Mouse (Mus musculus): ENCODE measurements around the gene Fstl4. TPM values are rescaled to one million over a fixed set of nuclear protein-coding genes. Genes with fewer than 3 reads are reported as not detected.

Fstl4 gene
- polyA plus RNA-seq, 1 experiment, result 0.18 TPM

- 85% methylated on average over 7 of the region's 7 CpGs for WGBS
These were observed 17.2 kb upstream of the Fstl4 start for GRCm38 (mm10) chr11:52747206-52747605.

GRCm38 (mm10) chr11:52747766-52748456 is 16.5 kb upstream of the Fstl4 start:
- TF ChIP-seq POLR2A (IDR thresholded peaks at IDR 0.05; ENCODE audit: control insufficient read depth, extremely low read depth, insufficient read depth, low read length, poor library complexity) (no peak), CTCF (IDR thresholded peaks at IDR 0.05; ENCODE audit: borderline replicate concordance, control insufficient read depth, extremely low read depth, insufficient read depth, low read length, poor library complexity) (no peak)
- DNase-seq, result no peak
- WGBS, result 58% methylated on average over 6 of the region's 6 CpGs
- Histone ChIP-seq H3K4me3 (ENCODE audit: control insufficient read depth, insufficient read depth, low read length) (no peak overlapping the region), H3K27ac (ENCODE audit: control insufficient read depth, insufficient read depth, low read length) (no peak overlapping the region), H3K27me3 (ENCODE audit: control insufficient read depth, insufficient read depth, low read length) (no peaks in the 10 kb centered on the region), H3K36me3 (ENCODE audit: control insufficient read depth, insufficient read depth, low read length) (no peaks in the 10 kb centered on the region), H3K4me1 (replicated peaks; ENCODE audit: control insufficient read depth, insufficient read depth, low read length) (peaks cover 8% of the 10 kb centered on the region)

More at GRCm38 (mm10) chr11:52747206-52747605, 17.2 kb upstream of the Fstl4 start:
- no peak overlapping the region for H3K4me3 ChIP-seq (ENCODE audit: control insufficient read depth, insufficient read depth, low read length)
- peaks cover 8% of the 10 kb centered on the region for H3K4me1 ChIP-seq (replicated peaks; ENCODE audit: control insufficient read depth, insufficient read depth, low read length)
- H3K27ac ChIP-seq (ENCODE audit: control insufficient read depth, insufficient read depth, low read length), result no peak overlapping the region
- no peaks in the 10 kb centered on the region for H3K27me3 ChIP-seq (ENCODE audit: control insufficient read depth, insufficient read depth, low read length)
- H3K36me3 ChIP-seq (ENCODE audit: control insufficient read depth, insufficient read depth, low read length), result no peaks in the 10 kb centered on the region
- no peak for DNase-seq
- TF ChIP-seq POLR2A (IDR thresholded peaks at IDR 0.05; ENCODE audit: control insufficient read depth, extremely low read depth, insufficient read depth, low read length, poor library complexity), result no peak
- TF ChIP-seq CTCF (IDR thresholded peaks at IDR 0.05; ENCODE audit: borderline replicate concordance, control insufficient read depth, extremely low read depth, insufficient read depth, low read length, poor library complexity), result no peak

- Histone ChIP-seq H3K27me3 (ENCODE audit: control insufficient read depth, insufficient read depth, low read length) (no peaks in the 10 kb centered on the region), H3K36me3 (ENCODE audit: control insufficient read depth, insufficient read depth, low read length) (no peaks in the 10 kb centered on the region), H3K4me1 (replicated peaks; ENCODE audit: control insufficient read depth, insufficient read depth, low read length) (peaks cover 8% of the 10 kb centered on the region), H3K27ac (ENCODE audit: control insufficient read depth, insufficient read depth, low read length) (no peak overlapping the region), H3K4me3 (ENCODE audit: control insufficient read depth, insufficient read depth, low read length) (no peak overlapping the region)
- 52% methylated on average over 6 of the region's 6 CpGs for WGBS
- no peak for TF ChIP-seq CTCF (IDR thresholded peaks at IDR 0.05; ENCODE audit: borderline replicate concordance, control insufficient read depth, extremely low read depth, insufficient read depth, low read length, poor library complexity)
- DNase-seq, result no peak
These were observed 14.4 kb upstream of the Fstl4 start for GRCm38 (mm10) chr11:52749988-52750387.

GRCm38 (mm10) chr11:52752524-52752923 is 11.9 kb upstream of the Fstl4 start:
- DNase-seq, result no peak

GRCm38 (mm10) chr11:52753261-52753660 is 11.2 kb upstream of the Fstl4 start:
- H3K27ac ChIP-seq (ENCODE audit: control insufficient read depth, insufficient read depth, low read length), result no peak overlapping the region
- no peak for DNase-seq
- H3K4me3 ChIP-seq (ENCODE audit: control insufficient read depth, insufficient read depth, low read length), result no peak overlapping the region
- no peaks in the 10 kb centered on the region for H3K27me3 ChIP-seq (ENCODE audit: control insufficient read depth, insufficient read depth, low read length)
- 86% methylated on average over 4 of the region's 4 CpGs for WGBS
- TF ChIP-seq POLR2A (IDR thresholded peaks at IDR 0.05; ENCODE audit: control insufficient read depth, extremely low read depth, insufficient read depth, low read length, poor library complexity) (no peak), CTCF (IDR thresholded peaks at IDR 0.05; ENCODE audit: borderline replicate concordance, control insufficient read depth, extremely low read depth, insufficient read depth, low read length, poor library complexity) (no peak)
- H3K4me1 ChIP-seq (replicated peaks; ENCODE audit: control insufficient read depth, insufficient read depth, low read length), result peaks cover 8% of the 10 kb centered on the region
- no peaks in the 10 kb centered on the region for H3K36me3 ChIP-seq (ENCODE audit: control insufficient read depth, insufficient read depth, low read length)

More at GRCm38 (mm10) chr11:52752524-52752923, 11.9 kb upstream of the Fstl4 start:
- H3K4me1 ChIP-seq (replicated peaks; ENCODE audit: control insufficient read depth, insufficient read depth, low read length), result peaks cover 8% of the 10 kb centered on the region
- H3K36me3 ChIP-seq (ENCODE audit: control insufficient read depth, insufficient read depth, low read length), result no peaks in the 10 kb centered on the region
- WGBS, result 96% methylated on average over 12 of the region's 12 CpGs
- TF ChIP-seq CTCF (IDR thresholded peaks at IDR 0.05; ENCODE audit: borderline replicate concordance, control insufficient read depth, extremely low read depth, insufficient read depth, low read length, poor library complexity) (no peak), POLR2A (IDR thresholded peaks at IDR 0.05; ENCODE audit: control insufficient read depth, extremely low read depth, insufficient read depth, low read length, poor library complexity) (no peak)
- no peaks in the 10 kb centered on the region for H3K27me3 ChIP-seq (ENCODE audit: control insufficient read depth, insufficient read depth, low read length)
- H3K27ac ChIP-seq (ENCODE audit: control insufficient read depth, insufficient read depth, low read length), result no peak overlapping the region
- H3K4me3 ChIP-seq (ENCODE audit: control insufficient read depth, insufficient read depth, low read length), result no peak overlapping the region

- Histone ChIP-seq H3K27ac (ENCODE audit: control insufficient read depth, insufficient read depth, low read length) (no peak overlapping the region), H3K36me3 (ENCODE audit: control insufficient read depth, insufficient read depth, low read length) (no peaks in the 10 kb centered on the region), H3K27me3 (ENCODE audit: control insufficient read depth, insufficient read depth, low read length) (peaks cover 15% of the 10 kb centered on the region; the same call in 1 of the 2 replicates), H3K4me1 (replicated peaks; ENCODE audit: control insufficient read depth, insufficient read depth, low read length) (peaks cover 6% of the 10 kb centered on the region), H3K4me3 (ENCODE audit: control insufficient read depth, insufficient read depth, low read length) (no peak overlapping the region)
- 64% methylated on average over 1 of the region's 1 CpGs for WGBS
- DNase-seq, result no peak
- TF ChIP-seq POLR2A (IDR thresholded peaks at IDR 0.05; ENCODE audit: control insufficient read depth, extremely low read depth, insufficient read depth, low read length, poor library complexity), result no peak
- no peak for TF ChIP-seq CTCF (IDR thresholded peaks at IDR 0.05; ENCODE audit: borderline replicate concordance, control insufficient read depth, extremely low read depth, insufficient read depth, low read length, poor library complexity)
These were observed 2.6 kb upstream of the Fstl4 start for GRCm38 (mm10) chr11:52761800-52762199.

Measured in thymus, adult 2 months (tissue).